Mouse (Mus musculus) kidney, adult 8-10 months (tissue): ENCODE results near the gene Gper1.

Experiments
- DNase-seq, 2 experiments: peaks; one replicate each; pipeline ENCODE4 v3.0.0; 2022

The Gper1 gene

DNA sequence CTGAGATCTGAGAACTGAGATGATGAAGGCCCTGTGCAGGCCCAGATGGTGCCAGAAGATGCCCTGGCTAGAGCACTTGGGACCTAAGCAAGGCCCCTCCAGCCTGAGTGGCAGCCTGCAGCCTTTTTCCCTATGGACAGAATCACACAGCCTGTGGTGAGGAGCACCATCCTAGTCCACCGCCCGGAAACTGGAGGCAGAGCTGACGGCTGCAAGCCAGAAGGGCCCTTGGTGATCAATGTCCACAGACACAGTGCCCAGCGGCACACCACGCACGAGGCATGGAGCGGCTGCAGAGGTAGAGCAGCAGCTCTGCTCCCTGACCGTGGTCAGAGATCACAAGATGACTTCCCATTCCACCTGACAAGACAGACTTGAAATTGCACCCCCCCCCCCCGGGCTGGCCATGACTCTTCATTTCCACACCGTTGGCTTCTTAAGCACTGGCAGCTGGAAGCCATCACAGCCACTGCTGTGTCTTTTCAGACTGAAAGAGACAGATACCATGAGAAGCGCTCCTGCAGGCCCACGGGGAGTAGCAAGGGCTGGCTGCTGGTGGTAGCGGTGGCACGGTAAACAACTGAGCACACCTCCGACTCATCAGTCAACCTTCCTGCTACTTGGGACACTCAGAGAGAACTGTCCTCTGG, 11.2 kb upstream of the Gper1 start:
- DNase-seq, result no peak

DNA sequence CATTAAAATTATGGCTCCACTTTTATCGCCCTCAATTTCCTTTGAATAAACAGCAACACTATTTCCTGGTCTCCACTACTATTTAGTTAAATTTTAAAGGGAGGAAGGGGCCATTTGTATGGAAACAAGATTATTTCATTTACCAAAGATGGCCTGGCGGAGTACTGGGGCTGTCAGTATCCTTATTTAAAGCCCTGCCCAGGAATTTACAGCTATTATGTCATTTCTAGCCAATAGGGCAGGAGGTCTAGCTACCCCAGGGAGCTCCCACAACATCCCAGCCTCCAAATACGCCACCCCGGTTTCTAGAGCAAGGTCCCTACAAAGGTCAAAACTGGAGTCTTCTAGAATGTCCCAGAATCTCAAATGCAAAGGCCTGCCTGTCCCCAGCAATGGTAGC, 9.4 kb upstream of the Gper1 start:
- no peak for DNase-seq

DNA sequence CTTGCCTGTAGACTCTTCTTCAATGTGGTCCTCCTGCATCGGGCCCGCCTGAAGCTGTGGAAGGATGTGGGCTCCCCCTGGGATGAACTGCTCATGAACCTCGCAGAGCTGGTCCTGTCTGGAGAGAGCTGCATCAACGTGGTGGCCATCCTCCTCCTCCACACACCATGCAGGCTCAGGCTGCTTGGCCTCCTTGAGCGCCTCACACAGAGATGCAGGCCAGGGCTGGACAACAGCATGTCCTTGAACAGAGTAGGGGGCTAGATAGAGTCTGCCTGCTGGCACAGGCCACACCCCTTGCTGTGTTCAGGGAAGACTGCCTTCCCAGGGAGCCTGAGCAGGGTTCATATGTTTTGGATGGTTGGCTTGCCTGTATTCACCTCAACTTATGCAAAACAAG, 8.0 kb upstream of the Gper1 start:
- no peak for DNase-seq

DNA sequence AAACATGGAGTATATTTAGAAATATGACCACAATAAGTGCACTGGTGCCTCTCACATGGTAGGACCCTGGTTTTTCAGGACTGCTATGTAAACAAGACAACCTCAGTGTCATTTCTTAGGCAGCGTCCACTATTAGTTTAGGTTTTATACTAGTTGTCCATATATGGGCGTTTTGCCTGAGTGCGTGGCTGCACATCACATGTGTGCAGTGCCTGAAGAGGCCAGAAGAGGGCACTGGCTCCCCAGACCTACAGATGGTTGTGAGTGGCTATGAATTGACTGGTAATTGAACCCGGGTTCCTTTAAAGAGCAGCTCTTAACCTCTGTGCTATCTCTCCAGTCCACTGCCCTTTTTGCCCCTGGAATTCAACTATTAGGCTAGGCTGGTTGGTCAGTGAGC, 6.0 kb upstream of the Gper1 start:
- no peak for DNase-seq

DNA sequence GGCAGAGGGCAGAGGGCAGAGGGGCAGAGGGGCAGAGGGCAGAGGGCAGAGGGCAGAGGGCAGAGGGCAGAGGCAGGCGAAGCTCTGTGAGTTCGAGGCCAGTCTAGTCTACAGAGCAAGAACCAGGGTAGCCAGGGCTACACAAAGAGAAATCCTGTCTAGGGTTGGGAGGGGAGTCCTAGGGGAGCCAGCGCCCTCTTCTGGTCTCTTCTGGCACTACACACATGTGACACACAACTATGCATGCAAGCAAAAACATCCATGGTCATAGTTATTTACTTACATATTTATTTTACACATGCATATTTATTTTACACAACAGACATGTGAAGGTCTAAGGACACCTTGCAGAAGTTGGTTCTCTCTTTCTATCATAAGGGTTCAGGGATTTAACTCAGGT, 5.5 kb upstream of the Gper1 start:
- no peak for DNase-seq

DNA sequence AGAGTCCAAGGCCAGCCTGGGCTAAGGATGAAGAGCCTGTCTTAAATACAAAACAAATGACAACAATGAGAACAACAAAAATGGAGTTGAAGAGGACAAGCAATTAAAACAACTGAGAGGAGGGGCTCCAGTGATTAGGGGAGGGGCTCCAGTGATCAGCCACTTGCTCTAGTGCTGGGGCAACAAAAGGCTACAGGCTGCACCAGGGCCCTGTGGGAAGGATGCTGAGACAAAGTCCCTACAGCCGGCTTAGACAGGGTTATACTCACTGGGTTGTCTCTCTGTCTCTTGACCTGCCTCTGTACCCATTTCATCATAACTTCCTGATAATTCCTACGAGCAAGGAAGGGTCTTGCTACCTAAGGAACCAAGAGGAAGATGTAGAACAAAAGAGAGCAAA, 4.8 kb upstream of the Gper1 start:
- DNase-seq, result no peak

DNA sequence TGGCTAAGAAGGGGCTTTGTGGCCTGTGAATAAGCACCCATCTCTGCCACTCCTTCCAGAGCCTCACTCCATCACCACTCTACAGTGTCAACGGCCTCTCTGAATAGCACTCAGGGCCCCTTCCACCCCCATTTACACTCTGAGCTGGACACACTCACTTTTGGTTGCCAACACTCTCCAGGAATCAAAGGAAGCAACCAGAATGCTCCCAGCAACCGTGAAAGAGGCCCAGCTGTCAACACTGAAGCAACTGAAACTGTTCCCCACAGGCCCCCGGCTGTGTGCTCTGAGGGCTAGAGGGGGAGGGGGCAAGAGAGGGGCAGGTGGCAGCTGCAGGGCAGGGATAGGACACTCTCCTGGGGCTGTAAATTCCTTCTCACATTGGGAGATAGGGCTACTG, 4.3 kb upstream of the Gper1 start:
- no peak for DNase-seq

DNA sequence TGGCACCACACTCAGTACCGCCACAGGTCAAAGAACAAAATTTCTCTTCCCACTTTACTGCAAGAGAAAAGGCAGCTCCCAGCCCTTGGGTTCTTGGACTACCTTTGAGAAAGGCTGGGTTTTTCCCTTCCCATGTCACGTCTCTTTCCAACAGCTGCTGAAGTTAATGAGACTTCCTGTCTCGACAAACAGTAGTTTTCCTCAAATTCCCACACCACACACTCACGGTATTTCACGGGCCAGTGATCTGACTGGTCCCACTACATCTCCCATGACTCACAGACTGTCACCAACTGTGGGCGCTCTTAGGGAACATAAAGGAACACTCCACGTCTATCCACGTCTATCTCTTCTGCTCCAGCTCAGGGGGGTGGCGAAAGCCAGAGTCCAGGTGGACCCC, 2.2 kb downstream of the Gper1 start:
- no peak for DNase-seq

DNA sequence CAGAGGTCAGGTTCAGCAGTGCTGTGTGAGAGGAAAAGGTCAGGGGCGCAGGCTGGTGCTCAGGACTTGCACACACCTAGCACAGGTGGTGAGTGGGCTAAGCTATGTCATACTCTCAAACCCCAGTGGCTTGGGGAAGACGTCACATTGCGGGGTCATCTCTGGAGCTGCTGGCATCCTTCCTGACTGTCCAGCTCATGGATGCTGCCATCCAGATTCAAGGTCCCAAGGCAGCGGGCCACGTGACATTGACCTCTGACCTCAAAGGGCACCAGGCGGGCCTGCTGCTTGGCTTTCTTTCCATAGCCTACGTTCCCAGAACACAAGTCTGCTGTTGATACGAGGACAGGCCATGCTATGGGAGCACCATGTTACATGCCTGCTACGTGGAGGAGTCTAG, 4.0 kb downstream of the Gper1 start:
- DNase-seq, result no peak

DNA sequence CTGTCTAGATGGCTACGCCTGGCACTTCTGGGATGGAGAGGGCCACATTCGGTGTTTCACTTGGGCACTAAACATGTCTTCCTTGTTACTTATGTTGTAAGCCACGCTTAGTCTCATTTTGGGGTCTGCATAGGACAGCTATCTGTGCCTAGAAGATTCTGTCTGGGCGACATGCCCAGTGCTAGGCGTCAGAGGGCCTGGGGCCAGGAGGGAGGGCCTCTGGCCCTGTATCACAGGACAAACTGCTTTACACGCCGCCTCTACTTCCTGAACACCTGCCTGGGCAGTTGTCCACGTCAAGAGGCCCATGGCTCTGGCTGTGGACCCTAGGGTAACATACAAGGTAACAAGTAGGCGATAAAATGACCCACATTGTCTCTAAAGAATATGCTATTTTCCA, 5.0 kb downstream of the Gper1 start:
- no peak for DNase-seq

DNA sequence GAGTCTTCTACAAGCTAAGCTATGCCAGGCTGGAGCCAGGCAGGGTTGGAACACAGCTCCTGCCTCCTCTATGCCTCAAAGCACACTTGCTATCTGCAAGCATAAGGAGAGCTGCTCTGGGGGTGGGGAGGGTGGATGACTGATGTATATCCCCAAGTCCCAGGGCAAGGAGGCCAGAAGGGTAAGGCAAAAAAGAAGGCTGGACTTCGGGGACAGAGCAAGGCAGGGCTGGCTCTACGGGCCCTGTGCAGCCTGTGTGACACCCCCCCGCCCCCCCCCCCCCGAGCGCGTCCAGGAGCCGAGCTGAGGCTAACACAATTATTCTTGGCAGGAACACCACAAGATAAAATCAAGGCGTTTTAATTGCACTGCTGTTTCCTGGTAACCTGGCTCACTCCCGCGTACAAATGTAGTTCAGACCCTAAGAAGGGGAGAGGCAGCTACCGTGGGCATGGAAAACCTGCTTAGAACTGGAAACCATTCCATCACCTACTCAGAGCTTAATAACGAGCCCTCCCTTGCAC, 6.9 kb downstream of the Gper1 start:
- DNase-seq, result peak in 1 of 2 experiments; percentile 60

DNA sequence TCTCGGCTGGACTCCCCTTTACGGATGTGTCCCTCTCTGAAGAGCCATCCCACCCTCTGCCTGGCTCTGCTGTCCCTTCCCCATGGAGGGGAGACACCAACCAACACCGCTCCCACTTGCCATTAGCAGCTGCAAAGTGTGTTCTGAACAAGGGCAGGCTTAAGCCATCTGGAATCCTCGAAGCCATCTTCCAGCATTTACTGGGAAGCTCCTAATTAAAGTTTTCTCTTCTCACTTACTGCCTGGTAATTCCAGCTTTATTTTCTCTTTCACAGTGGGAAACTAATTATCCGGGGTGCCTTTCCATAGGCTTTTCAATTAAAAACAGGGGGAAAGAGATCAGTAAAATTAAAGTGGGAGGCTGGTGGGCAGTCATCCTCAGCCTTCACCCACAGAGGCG, 9.4 kb downstream of the Gper1 start:
- DNase-seq, result no peak

DNA sequence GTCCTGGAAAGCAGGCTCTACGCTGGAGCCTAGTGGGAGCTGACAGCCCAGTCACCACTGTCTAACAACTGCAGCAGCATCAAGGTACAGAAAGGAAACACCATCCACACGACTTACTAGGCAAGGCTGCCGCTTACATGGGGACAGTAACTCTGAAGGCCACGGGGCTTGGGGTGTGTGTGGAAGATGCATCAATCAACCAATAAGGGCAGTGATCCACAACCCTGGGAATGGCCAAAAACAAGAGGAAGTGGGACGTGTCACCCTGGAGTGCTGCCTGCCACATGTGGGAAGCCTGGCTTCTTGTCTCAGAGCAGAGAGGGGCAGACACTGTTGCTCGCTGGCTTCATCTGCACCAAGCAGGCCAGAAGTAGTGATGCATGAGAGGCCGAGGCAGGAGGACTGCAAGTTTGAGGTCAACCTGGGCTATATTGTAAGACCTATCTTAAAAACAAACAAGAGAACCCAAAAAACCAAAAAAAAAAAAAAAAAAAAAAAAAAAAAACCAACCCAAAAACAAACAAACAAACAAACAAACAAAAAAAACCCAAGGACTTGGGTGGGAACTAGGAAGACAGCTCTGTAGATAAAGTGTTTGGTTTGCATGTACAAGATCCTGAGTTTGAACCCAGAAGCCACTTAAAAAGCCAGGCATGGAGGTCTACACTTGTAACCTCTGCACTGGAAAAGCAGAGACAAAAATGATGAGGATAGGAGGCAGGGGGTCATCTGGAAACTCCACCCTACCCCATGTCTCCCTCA, 10.0 kb downstream of the Gper1 start:
- no peak for DNase-seq

DNA sequence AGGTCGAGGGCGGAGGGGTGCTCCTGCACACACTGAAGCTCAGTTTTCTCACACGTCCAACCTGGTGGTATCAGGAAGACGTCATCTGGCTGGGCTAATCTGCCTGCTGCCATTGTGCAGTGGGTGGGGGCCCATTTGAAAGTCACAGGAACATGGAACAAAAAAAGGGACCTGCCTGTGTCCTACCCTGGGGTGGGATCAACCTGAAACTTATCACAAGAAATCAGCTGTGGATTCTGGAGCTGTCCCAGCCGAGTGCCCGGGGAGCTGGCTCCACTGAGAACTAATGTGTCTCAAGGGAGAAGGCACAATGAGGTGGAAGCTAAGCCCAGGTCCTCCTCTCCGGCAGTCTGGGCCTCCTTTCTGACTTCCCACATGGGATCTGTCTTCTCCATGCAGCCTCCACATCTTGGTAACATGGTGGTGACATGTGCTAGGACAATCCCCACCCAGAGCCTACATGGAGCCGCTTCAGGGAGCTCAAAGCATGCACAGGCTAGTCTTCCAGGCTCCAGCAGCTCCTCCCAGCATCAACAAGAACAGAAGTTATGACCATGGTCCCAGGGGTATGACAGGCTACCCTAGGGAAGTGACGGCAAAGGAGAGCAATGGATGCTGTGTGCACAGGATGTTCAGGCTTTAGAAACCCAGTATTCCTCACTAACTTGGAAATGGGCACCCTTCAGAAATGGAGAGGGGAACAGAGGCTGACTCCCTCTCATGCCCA, 11.1 kb downstream of the Gper1 start:
- no peak for DNase-seq

DNA sequence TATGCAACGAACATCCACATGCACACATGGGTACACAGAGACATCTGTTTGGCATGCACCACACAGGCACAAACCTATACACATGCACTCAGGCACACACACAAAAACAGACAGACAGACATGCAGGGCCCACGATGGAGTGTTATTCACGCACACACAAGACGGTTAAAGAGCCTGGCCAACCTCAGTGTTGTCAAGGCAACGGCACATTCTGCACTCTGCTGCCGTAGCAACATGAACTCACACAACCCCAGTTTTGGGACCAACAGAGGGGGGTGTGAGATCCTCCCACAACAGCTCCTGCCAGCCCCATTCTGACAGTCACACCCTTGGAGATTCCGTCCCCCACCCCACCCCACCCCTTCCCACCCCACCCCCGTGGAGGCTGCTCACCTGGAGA, 12.0 kb downstream of the Gper1 start:
- DNase-seq, result no peak

DNA sequence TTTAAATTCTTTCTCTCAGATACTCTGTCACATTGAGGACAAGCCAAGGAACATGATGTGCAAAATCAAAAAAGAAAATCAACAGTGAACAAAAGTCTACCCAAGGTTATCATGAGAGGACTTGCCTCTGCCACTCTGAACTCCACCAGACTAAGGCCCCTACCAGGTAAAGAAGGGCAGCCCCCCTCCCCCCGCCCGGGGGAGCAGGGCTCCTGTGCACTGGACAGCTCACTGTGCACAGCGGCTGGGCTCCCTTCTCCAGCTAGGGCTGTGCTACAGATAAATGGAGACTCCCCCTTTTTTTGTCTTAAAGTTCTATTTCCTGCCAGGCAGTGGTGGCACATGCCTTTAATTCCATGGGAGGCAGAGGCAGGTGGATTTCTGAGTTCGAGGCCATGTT, 14.8 kb downstream of the Gper1 start:
- DNase-seq, result no peak

DNA sequence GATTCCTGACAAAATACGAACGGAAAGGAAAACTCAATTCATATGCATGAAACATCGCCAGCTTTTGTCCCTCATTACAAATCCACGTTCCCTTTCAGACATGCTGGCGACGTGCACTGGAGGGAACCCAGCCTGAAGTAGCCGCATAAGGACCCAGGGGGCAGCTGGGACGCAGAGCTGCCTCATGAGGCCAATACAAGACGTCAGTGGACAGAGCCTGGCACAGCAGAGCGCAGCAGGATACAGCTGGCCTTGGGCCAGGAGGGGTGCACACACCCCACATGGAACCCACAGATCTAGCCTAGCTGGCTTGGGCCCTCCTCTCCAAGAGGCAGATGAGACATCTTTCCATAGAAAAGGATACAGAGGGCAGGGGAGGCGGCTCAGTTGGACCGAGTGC, 15.5 kb downstream of the Gper1 start:
- no peak for DNase-seq

DNA sequence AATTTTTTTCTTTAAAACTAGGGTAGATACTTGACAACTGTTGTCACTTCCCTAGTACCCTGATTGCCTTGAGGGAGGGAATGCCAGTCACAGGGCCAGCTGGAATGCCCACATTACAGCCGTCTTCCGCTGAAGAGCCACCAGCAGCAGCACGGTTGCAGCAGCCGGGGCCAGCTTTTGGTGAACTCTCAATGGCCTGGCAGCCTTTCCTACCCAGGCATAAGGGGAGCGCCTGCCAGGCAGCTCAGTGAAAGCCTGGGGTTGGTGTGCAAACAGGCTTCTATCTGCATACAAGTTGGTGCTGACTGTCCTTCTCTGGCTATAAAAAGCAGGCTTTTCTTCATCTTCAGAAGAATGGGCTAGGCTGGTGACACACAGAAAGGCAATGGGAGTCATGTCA, 17.5 kb downstream of the Gper1 start:
- DNase-seq, result no peak

DNA sequence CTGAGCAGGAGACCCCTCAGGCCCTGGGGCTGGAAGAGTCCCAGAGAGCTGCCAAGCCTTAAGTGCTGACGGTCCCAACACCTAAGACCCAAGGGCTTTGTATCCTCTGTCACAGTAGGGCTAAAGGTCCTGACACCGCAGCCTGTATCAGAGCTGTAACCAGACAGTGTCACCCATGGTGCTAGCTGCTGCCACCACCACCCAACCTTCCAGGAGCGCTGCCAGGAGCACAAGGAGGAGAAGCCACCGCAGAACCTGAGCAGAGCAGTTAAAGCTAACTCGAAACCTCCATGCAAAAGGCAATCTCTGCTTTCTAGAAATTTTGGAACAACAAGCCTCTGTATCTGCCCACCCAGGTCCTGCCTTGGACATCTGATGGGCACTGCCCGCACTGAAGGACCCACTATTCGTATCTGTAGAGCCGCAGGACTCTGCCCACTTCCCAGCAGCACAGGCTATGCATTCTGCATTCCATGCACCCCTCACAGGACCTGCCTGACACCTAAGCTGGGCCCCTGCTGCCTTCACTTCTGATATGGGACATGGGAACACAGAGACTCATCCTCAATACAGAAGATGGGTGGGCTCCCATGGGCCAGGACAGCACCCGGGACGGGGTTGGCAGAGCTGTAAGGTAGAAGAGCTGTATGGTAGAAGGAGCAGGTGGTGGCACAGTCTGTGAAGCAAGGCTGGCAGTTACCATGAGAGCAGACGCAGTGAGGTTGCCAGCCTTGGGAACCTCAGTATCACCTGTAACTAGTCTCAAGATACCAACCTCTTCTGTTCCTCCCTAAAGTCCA, 18.2 kb downstream of the Gper1 start:
- no peak for DNase-seq

DNA sequence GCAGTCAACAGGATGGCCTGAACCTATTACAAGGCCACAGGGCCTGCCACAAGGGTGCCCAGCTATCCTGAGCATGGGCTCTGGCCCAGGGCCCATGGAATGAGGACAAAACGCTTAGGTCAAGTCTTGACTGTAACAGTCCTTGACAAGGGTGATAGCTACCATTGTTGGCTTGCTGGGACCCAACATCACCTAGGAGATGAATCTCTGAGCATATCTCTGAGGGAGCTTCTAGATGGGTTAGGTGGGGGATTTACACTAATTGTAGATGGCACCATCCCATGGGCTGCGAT, 18.7 kb downstream of the Gper1 start:
- DNase-seq, result no peak

DNA sequence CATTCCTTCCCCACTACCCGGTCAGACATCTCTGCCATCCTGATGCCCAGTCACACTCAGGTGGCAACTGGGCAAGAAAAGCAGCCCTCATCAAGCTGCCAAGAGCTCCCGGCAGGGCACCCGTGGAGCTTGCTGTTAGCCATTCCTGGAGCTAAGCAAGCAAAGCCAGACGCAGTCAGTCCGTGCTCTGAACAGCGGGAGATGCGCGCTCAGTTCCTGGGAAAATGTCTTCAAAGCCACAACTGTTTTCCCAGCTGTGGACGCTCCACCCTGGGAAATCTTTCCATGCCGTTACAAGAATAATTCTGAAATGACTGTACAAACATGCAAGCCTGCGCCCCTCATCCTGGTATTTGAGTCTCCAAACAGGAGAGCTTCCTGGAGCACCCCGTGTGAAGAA, 19.5 kb downstream of the Gper1 start:
- no peak for DNase-seq

DNA sequence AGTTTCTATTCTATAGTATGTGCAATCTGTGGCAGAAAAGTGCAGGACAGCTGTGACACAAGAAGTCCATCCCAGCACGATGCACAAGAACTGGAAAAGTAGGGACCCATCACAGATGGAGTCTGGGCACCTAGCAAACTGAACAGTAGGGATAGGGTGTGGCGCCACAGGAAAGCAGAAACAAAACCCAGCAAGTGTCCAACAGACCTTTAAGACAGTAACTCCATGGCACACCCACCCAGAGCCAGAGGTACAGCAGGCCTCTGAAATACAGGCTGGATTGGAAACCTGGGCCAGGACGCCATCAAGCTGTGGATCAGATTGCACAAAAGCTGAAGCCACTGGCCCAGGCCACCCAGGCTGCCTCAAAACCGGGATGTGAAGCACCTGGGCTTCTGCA, 20.0 kb downstream of the Gper1 start:
- DNase-seq, result no peak

DNA sequence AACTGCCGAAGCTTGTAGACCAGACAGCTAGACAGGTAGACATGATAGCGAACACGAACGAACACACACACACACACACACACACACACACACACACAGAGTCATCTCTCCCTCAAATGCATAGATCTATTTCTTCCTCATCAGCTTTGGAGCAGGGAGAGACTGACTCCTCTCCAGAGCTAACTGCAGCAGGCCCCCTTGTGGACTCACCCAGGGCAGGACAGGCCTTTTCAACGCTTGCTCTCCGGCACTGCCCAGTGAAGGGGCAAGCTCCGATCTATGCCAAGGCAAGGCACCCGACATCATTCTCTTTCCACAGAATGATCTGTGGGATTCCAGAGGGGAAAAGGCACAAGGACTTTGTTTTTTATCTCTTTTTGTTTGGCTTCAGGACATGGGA, 22.3 kb downstream of the Gper1 start:
- DNase-seq, result no peak

DNA sequence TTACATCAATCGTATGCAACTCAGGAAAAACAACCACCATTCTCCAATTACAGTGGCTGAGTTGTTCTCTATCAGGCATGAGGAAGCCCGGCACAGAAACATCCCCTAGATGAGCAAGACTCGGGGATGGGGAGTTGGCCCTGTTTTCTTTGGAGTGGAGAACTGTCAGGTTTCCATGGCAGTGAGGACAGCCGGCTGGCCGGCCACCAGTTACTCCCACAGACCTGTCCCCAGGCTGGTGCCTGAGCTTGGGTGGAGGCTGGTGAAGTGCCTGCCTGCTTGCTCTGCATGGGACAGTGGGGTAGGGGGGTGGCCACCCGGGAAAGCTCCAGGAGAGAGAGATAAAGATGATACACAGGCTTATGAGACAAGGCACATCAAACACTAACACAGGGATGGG, 25.1 kb downstream of the Gper1 start:
- no peak for DNase-seq
